Mouse (Mus musculus) liver, embryonic 14.5 days (tissue): ENCODE data around the gene Sigmar1.

Source experiments
- CTCF ChIP-seq: IDR thresholded peaks from 2 replicates; pipeline ENCODE4 v1.5.1; 2016; ENCODE audit warnings: antibody characterized with exemption, low read depth, control low read depth
- EP300 ChIP-seq: IDR thresholded peaks from 2 replicates; pipeline ENCODE4 v1.6.1; 2016; ENCODE audit warnings: antibody characterized with exemption, low read depth

DNA sequence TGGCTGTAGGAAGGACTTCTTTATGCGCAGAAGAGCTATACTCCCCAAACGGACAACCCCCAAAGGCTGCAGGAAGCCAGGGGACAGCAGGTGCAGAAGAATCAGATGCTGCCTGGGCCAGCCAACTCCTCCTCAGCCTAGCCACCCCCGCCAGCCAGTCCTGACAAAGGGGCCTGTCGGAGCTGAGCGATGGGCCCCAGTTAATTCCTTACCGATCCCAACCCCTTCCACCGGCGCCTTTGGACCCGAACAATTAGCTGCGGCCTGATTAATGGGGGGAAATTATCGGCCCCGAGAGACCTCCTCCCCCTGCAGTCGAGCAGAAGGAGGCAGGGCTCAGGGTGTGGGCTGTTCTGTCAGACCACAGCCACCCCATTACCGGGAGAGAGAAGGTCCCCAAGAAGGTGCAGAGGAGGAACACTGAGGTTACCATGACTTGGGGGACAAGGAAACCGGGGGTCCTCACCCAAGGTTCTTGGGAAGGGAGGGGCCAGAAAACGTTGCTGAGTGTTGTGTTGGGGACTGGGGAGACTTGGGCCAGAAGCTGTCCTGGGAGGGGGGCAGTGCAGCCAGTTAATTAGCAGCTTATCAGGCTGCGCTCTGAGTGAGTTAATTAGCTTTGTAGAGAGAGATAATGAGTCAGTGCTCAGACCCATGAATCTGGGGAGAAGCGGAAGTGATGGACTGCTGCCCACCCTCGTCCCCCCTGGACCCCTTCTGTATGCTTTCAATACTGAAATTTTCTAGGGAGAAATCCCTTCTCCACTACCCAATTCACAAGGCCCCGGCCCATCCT lies 28.9 kb downstream of the Sigmar1 start:
- TF ChIP-seq EP300 = no peak
- TF ChIP-seq CTCF = no peak
